Mouse (Mus musculus) kidney, postnatal 0 days (tissue): ENCODE results near the gene Ccng1. TPM values are rescaled to one million over a fixed set of nuclear protein-coding genes. Genes with fewer than 3 reads are reported as not detected.

Experiments used
- ATAC-seq: fragments of 200-750 bp; cut with Nextera tagmentation; replicated peaks from 2 replicates; pipeline ENCODE4 v1.8.0; 2017; ENCODE audit warnings: low read depth, moderate number of reproducible peaks, moderate TSS enrichment, moderate library complexity; ENCODE audit not compliant: low FRiP score
- DNase-seq: peaks from one replicate; pipeline ENCODE4 v3.0.0-alpha.2; 2016; ENCODE audit warnings: low spot score
- H3K27ac ChIP-seq: fragments of 300-500 bp; sonication (generic); 2 replicates; pipeline ENCODE4 v1.5.1; 2014; ENCODE audit warnings: mild to moderate bottlenecking
- H3K27me3 ChIP-seq: fragments of 300-500 bp; sonication (generic); 2 replicates; pipeline ENCODE4 v1.6.1; 2014; ENCODE audit warnings: low read length, mixed read lengths; ENCODE audit not compliant: insufficient read depth
- H3K36me3 ChIP-seq: fragments of 300-500 bp; sonication (generic); 2 replicates; pipeline ENCODE4 v1.6.1; 2014; ENCODE audit warnings: low read length, mixed read lengths; ENCODE audit not compliant: insufficient read depth
- H3K4me1 ChIP-seq: fragments of 300-500 bp; sonication (generic); replicated peaks from 2 replicates; pipeline ENCODE4 v1.6.1; 2014; ENCODE audit warnings: antibody characterized with exemption, low read length, mixed read lengths; ENCODE audit not compliant: insufficient read depth
- H3K4me2 ChIP-seq: fragments of 300-500 bp; sonication (generic); 2 replicates; pipeline ENCODE4 v1.6.1; 2014; ENCODE audit warnings: mild to moderate bottlenecking, low read length, moderate library complexity, mixed read lengths
- H3K4me3 ChIP-seq: fragments of 300-500 bp; sonication (generic); replicated peaks from 2 replicates; pipeline ENCODE4 v1.5.1; 2014; ENCODE audit warnings: low read depth, low read length
- H3K9ac ChIP-seq: fragments of 300-500 bp; sonication (generic); 2 replicates; pipeline ENCODE4 v1.6.1; 2014; ENCODE audit warnings: low read depth, low read length
- H3K9me3 ChIP-seq: fragments of 300-500 bp; sonication (generic); replicated peaks from 2 replicates; pipeline ENCODE4 v1.6.1; 2016; ENCODE audit warnings: low read length, inconsistent platforms, mixed read lengths
- CTCF ChIP-seq: IDR thresholded peaks from 2 replicates; pipeline ENCODE4 v1.5.1; 2016; ENCODE audit warnings: antibody characterized with exemption, low read depth, mild to moderate bottlenecking, moderate library complexity
- WGBS: fragments of 180-500 bp; shearing (Covaris S2); extraction: QIAGEN DNeasy Blood & Tissue Kit; methylation state at CpG from one replicate; pipeline ENCODE4 v1.1.7; 2014; 5-methylcytosine and 5-hydroxymethylcytosine counted together
- polyA plus RNA-seq: library from polyadenylated mRNA; unstranded; fragments of >200 nt; fragmentation: Nextera tagmentation; extraction: Ambion mirVana; gene quantifications from 2 replicates; pipeline ENCODE4 v1.2.1, GENCODE M21; 2015

Gene Ccng1
- polyA plus RNA-seq, 1 experiment from 2014 or later, result 48.1 TPM

DNA sequence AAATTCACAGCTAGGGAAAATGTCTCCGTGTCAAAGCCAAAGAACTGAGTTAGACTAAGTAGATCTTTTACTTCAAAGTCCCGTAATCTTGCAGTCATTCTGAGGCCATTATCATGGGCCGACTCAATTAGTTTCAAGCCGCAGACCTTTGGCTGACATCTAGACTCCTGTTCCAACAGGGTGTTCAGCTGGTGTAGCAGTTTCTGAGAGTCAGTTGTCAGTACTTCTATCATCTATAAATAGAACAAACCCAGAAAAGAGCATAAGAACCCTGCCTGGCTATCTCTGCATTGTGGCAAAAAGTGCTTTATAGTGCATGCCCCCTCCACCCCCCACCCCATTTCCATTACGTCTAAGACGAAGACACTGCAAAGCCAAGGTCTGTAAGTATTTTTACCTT lies 1.3 kb downstream of the Ccng1 start:
- Histone ChIP-seq H3K4me3 (no peak overlapping the region), H3K4me2 (peak overlapping the region; percentile 73), H3K36me3 (0 out of 2 replicates have a peak, but pooled peaks cover 5% of the 10 kb centered on the region), H3K27ac (no peak overlapping the region), H3K9me3 (no peaks in the 10 kb centered on the region), H3K4me1 (peaks cover 4% of the 10 kb centered on the region; the same call in 1 of the 2 replicates), H3K27me3 (no peaks in the 10 kb centered on the region), H3K9ac (no peak overlapping the region)
- TF ChIP-seq CTCF, result no peak
- 60% methylated on average over 6 of the region's 6 CpGs for whole genome bisulfite sequencing
- DNase-seq (no peak), ATAC-seq (no peak)

DNA sequence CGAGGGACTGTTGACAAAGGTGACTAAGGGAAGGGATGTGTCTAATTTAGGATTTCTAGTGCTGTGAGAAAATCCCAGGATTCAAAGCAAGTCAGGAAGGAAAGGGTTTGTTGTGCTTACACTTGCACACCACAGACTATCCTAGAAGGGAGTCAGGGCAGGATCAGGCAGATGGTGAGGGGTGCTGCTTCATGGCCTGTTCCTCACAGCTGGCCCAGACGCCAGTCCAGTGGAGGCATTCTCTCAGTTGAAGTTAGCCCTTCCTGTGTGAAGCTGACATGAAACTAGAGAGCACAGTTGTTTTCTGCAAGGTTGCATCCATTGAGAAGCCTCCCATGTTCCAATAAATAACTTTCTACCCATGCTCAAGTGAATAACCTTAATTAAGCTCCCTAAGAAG lies 7.4 kb downstream of the Ccng1 start:
- no peak overlapping the region for H3K27ac ChIP-seq
- no peak for TF ChIP-seq CTCF
- DNase-seq, result no peak
- no peak for ATAC-seq
- 67% methylated on average over 2 of the region's 2 CpGs for WGBS
- H3K27me3 ChIP-seq, result no peaks in the 10 kb centered on the region
- no peak overlapping the region for H3K4me2 ChIP-seq
- no peak overlapping the region for H3K9ac ChIP-seq
- 0 out of 2 replicates have a peak, but pooled peaks cover 5% of the 10 kb centered on the region for H3K36me3 ChIP-seq
- H3K9me3 ChIP-seq, result no peaks in the 10 kb centered on the region
- no peaks in the 10 kb centered on the region for H3K4me1 ChIP-seq
- H3K4me3 ChIP-seq, result no peak overlapping the region

DNA sequence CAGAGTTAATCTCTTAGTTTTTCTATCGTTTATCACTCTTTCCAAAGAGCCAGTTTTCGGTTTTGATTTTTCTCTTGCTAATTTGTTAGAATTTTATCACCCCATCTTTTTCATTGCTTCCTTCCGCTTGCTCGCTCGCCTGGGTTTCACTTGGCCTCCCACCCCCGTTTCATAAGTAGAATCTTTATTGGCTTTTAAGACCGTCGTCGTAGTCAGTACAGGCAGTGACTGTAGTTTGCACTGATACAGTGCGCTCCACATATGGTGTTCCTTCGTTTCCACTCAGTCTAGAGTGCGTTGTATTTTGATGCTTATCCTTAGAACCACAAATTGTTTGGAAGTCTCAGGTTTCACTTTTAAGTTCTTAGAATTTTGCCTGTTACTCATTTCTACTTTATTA lies 8.8 kb downstream of the Ccng1 start:
- DNase-seq (no peak), ATAC-seq (no peak)
- no peak overlapping the region for H3K4me3 ChIP-seq
- no peak for TF ChIP-seq CTCF
- H3K9ac ChIP-seq, result no peak overlapping the region
- no peaks in the 10 kb centered on the region for H3K4me1 ChIP-seq
- no peak overlapping the region for H3K27ac ChIP-seq
- no peaks in the 10 kb centered on the region for H3K27me3 ChIP-seq
- H3K4me2 ChIP-seq, result no peak overlapping the region
- H3K36me3 ChIP-seq, result no peaks in the 10 kb centered on the region
- no peaks in the 10 kb centered on the region for H3K9me3 ChIP-seq
- WGBS, result 83% methylated on average over 12 of the region's 12 CpGs

- no peaks in the 10 kb centered on the region for H3K9me3 ChIP-seq
- H3K4me2 ChIP-seq, result no peak overlapping the region
- H3K27me3 ChIP-seq, result no peaks in the 10 kb centered on the region
- ATAC-seq (no peak), DNase-seq (no peak)
- no peak for TF ChIP-seq CTCF
- no peak overlapping the region for H3K27ac ChIP-seq
- H3K36me3 ChIP-seq, result peaks cover 6% of the 10 kb centered on the region; the same call in 1 of the 2 replicates
- WGBS, result 78% methylated on average over 3 of the region's 3 CpGs
- no peak overlapping the region for H3K9ac ChIP-seq
- H3K4me1 ChIP-seq, result no peaks in the 10 kb centered on the region
- H3K4me3 ChIP-seq, result no peak overlapping the region
Measured at GRCm38 (mm10) chr11:40744348-40744747, 10.8 kb downstream of the Ccng1 start.

DNA sequence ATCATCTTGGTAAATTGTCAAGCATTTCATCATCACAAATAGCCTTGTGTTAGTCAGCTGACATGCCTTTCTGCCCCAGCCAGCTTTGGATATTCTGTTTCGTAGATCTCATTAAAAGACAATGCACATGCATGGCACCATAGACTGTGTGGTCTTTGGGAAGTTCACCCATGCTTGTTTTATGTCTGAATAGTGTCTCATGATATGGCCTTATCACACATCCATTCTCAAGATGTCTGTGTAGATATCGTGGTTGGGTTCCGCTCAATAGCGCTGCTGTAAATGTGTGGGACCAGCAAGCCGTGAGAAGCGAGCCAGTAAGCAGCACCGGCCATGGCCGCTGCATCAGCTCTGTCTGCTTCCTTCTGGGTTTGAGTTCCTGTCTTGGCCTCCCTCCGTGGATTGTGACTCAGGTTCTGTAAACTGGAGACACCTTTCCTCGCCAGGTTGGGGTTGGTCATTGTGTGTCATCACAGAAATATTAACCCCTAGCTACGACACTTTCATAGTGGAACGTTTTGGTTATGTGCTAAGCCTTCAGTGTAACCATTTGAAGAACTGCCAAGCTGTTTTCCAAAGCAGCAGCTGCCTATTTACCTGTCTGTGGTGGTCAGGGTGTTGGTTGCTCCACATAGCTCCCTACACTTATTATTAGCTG lies 13.4 kb downstream of the Ccng1 start:
- Histone ChIP-seq H3K4me1 (no peaks in the 10 kb centered on the region), H3K27me3 (no peaks in the 10 kb centered on the region), H3K9me3 (no peaks in the 10 kb centered on the region), H3K36me3 (peaks cover 13% of the 10 kb centered on the region; the same call in 1 of the 2 replicates), H3K4me3 (no peak overlapping the region), H3K9ac (no peak overlapping the region), H3K27ac (no peak overlapping the region), H3K4me2 (no peak overlapping the region)
- ATAC-seq, result no peak
- DNase-seq, result no peak
- 92% methylated on average over 12 of the region's 12 CpGs for WGBS
- no peak for TF ChIP-seq CTCF

DNA sequence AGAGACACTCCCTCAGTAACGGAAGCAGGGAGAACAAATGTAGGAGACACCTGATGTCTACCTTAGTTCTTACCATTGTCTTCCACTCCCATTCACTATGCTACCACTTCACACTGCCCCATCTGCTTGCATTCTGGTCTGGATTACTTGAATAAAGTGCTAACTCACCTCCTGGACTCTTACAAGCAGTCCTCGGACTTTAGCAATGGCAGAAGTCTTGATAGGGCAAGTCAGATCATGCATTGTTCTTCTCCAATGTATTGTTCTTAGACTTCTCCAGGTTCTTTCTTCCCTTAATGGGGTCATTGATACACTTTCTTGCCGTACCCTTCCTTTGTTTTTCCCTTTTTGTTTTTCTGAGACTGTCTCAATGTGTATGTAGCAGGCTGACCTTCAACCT lies 17.7 kb downstream of the Ccng1 start:
- H3K4me2 ChIP-seq, result no peak overlapping the region

More for the DNA sequence above, 17.7 kb downstream of the Ccng1 start:
- TF ChIP-seq CTCF, result no peak
- H3K36me3 ChIP-seq, result peaks cover 15% of the 10 kb centered on the region; the same call in 1 of the 2 replicates
- H3K27me3 ChIP-seq, result no peaks in the 10 kb centered on the region
- no peak for ATAC-seq
- no peak for DNase-seq
- H3K9ac ChIP-seq, result no peak overlapping the region
- no peaks in the 10 kb centered on the region; the same call in 1 of the 2 replicates for H3K4me1 ChIP-seq
- no peak overlapping the region for H3K4me3 ChIP-seq
- WGBS, result 90% methylated on average over 3 of the region's 3 CpGs
- no peaks in the 10 kb centered on the region for H3K9me3 ChIP-seq
- H3K27ac ChIP-seq, result no peak overlapping the region
